Mouse (Mus musculus) heart, postnatal 36 days (tissue): ENCODE data around the gene Inhbe. TPM values are rescaled to one million over a fixed set of nuclear protein-coding genes. Genes with fewer than 3 reads are reported as not detected.

Experiments
- DNase-seq, 2 experiments: peaks; one replicate each; pipeline ENCODE4 v3.0.0; 2021 to 2022
- intact Hi-C: fragments of 180-260 bp; cut with DNase I; formaldehyde crosslinking; loops from one replicate; pipeline ENCODE4 v1.15.1; 2025
- total RNA-seq, 2 experiments: library from RNA; stranded (reverse); gene quantifications; 2 replicates each; pipeline ENCODE4 v1.2.3; 2021

Inhbe gene
- not detected for total RNA-seq

DNA sequence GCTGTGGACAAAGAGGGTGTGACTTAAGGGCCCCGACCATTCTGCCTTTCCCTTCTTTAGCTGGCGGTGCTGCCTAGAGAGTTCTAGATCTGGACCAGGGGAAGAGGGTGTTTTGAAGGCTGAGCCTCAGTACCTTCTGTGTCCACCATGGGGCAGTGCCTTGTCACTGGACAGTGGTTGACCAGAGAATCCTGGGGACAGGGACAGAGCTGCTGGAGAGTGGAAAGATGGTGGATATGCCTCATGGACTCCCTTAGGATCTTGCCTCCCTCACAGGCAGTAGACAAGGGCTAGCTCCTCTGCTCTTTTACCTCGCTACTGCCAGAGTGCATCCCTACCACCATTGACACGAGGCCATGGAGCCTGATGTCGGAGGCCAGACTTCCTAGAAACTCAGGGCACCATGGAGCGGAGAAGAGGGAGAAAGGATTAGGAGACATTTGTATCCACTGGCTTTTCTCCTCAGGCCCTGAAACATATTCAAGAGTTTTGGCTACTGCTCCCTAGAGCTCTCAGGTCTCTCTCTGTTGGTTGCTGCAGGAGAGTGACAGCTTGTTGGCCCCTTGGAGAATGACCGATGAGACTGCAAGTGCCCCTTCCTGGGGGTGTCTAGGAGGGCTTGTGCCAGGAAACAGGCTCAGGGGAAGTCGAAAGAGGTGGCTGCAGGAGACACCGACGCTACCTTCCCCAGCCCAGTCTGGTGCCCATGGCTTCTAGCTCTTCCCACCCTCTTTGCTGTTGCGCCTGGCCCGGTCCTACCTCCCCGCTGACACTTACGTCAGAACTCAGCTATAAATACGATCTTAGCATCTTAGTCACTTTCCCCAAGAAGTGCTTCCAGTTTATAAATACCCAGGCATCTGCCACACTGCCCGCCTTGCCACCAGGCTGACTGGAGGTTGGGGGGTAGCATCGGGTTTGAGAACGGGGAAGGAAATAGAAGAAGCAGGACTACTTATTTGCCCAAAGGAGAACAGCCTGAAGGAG, at the start of gene Inhbe:
Gene Inhbe (minus strand): TSS at position 503 of the 987 bp plus-strand sequence.
- DNase-seq, result peak in 1 of 2 experiments; percentile 22
- intact Hi-C loops, result loop anchor here (5.0 kb wide), 2 partner anchors 83 to 98 kb away; no protein-coding TSS in a partner anchor

DNA sequence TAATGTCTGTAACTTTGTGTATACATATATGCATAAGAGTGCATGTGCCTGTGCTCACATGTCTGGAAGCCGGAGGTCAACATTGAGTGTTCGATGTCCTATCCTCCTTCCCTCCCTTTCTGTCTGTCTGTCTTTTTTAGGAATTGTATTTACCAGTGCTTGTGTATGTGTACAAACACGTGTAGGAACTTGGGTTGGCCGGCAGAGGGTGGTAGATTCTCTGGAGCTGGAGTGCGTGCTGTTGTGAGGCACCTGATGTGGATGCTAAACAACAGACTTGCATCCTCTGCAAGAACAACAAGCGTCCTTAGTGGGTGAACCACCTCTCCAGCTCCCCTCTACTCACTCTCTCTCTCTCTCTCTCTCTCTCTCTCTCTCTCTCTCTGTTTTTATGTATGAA, 37.6 kb upstream of the Inhbe start:
- intact Hi-C loops, result no loop called here
- no peak for DNase-seq

DNA sequence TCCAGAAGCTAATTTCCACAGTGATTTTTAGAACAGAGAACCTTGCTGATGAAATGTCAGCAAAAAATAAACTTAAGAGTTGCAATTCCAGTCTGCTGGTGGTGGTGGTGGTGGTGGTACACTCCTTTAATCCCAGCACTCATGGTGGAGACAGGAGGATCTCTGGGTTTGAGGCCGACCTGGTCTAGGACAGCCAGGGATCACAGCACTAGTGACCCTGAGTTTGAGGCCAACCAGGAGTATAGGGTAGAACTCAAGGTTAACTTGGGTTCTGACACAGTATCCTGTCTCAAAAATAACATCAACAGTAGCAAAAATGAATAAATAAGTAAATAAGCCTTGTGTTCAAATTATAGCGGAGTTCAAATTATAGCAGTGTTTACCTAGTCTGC, 27.5 kb upstream of the Inhbe start:
- no peak for DNase-seq
- intact Hi-C loops, result no loop called here

DNA sequence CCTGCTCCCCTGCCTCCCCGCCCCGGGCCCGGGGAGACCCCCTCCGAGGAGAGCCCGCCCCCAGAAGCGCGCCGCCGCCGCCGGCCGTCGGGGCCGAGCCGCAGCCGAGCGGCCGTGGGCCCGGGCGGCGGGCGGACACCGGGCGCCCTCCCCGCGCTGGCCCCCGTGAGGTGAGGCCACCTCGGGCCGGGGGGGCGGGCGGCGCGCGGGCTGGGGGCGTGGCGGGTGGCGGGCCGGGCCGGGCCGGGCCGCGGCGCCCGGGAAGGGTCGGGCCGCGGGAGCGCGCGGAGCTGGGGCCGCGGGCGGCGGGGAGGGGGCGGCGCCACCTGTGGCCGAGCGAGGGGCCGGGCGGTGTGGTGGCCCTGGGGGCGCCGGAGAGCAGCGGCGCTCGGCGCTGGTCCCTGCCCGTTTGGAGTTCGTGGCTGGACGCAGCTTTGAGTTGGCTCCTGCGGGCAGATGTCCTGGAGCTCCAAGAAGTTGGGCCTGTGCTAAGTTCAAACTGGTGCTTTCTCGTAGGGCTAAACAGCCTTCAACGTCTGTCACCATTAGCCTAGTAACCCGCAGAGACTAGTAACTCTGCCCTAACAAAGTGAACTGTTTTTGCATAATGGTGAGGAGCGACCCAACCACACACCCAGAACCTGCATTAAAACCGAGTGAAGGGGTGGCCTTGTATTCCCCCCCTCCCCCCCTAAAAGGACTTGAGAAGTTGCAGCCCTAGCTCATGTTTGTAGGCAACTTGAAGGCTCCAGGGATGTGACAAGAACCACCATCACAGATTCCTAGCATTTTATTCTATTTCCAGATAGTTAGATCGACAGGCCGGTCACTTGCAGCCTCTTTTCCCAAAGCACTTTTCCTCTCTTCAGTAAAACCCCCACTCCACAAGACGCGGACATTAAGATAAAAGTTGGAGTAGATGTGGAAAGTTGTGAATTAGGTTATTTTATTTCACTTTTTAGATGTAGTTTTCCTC, 26.8 kb upstream of the Inhbe start:
- peak; percentile 70 to 80 for DNase-seq
- intact Hi-C loops, result no loop called here

DNA sequence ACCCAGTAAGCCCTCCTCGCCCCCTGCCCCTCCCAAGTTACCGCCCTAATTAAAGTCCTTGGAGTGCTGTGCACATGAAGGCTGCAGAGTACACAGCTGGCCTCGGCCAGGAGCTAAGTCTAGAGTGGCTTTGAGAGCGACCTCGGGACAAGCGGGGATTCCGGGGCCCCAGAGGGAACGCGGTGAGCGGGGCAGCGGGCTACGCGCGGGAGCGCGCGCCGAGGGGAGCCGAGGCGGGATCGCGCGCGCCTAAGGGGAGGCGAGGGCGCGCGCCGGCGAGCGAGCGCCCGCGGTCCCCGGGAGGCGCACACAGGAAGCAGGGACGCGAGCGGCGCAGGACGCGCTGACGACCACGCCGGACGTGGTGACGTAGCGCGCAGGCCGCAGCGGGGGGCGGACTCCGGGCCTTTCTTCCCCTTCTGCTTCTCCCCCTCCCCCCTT, 26.1 kb upstream of the Inhbe start, which contains the start of gene R3hdm2:
Gene R3hdm2 (plus strand): TSS at position 77 of the 441 bp plus-strand sequence.
- peak; percentile 88 to 90 for DNase-seq
- intact Hi-C loops, result no loop called here

DNA sequence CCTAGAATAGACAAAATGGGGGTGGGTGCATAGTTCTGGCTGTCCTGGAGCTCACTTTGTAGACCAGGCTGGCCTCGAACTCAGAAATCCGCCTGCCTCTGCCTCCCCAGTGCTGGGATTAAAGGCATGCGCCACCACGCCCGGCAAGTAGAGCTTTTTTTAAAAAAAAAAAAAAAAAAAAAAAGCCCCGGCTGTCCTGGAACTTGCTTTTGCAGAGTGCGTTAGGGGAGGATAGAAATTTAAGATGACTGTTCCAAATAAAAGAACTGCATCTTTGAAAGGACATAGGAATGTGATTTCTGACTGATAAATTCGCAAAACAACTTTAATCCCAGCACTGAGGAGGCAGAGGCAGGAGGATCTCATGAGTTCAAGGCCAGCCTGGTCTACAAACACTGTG, 25.4 kb upstream of the Inhbe start:
- DNase-seq, result no peak
- intact Hi-C loops, result no loop called here

DNA sequence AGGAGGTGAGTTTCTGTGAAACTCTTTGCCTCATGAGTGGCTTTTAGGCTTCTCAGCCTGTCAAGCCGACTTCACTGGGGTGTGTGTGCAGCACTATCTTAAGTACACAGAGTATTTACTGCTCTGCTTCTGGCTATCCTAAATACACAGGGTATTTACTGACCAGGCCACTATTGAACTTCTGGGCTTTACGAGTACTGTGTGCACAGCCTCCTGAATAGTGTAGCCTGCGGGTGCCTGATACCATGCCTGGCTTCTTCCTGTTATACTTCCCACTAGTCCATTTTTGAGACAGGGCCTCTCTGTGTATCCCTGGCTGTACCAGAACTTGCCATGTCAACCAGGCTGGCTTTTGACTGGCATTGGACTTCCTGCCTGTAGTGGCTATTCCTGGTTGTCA, 23.5 kb upstream of the Inhbe start:
- intact Hi-C loops, result no loop called here

DNA sequence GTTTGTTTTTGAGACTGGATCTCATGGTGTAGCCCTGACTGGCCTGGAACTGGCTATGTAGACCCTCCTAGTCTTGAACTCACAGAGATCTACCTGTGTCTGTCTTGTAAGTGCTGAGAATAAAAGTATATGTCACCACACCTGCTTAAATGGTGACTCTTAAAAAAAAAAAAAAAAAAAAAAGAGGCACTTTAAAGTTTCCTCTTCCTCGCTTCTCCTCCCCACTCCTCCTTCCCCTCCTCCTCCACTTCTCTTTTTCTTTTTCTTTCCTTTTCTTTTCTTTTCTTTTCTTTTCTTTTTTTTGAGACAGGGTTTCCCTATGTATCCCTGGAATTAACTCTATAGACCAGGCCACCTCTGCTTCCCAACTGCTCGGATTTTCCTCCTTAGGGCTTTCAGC, 16.8 kb upstream of the Inhbe start:
- intact Hi-C loops, result no loop called here
- DNase-seq, result no peak

More for the DNA sequence above, 23.5 kb upstream of the Inhbe start:
- no peak for DNase-seq

DNA sequence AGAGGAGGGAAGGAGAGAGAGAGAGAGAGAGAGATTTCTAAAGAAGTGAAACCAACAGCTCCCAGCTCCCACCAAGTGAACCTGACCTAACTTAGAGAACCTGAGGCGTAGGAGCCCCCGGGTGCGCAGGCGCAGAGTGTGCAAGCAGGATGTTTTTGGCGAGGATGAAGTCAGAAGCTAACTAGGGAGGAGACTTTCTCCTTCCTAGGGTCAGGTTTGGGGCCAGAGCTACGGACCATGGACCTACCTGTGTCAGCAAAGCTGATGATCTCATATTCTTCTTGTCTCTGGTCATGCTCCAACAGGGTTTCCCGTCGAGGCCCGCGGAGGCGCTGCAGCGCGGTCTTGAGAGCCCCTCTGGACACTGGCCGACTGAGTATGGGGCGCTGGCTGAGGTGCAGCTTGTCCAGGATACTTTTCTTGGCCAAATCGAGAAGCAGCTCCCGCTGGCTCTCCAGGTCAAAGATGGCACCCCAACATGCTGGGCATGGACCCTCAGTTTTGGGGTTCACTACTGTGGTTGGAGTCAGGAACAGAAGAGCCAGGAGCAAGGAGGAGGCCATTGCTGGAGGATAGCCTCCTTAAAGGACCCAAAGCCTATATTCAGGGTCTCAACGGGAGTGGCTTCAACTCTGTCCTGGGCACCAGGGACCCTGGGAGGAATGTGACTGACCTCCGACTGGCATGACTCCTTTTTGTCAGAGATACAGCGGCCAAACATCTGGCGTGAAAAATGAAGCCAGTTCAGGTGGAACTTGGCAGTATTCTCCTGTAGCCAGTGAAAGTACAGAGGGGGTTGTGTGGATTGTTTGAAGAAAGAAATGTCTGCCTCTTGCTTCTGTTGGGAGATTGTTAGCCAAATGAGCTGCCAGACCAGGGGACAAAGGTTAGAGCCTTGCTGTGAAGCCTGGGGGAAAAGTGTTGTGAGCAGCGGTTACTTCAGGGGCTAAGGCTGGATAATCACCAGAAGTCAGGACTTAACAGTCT, 15.9 kb upstream of the Inhbe start, which contains the start of gene Inhbc:
Gene Inhbc (minus strand): TSS at position 598 of the 987 bp plus-strand sequence.
- intact Hi-C loops, result no loop called here
- DNase-seq, result no peak

DNA sequence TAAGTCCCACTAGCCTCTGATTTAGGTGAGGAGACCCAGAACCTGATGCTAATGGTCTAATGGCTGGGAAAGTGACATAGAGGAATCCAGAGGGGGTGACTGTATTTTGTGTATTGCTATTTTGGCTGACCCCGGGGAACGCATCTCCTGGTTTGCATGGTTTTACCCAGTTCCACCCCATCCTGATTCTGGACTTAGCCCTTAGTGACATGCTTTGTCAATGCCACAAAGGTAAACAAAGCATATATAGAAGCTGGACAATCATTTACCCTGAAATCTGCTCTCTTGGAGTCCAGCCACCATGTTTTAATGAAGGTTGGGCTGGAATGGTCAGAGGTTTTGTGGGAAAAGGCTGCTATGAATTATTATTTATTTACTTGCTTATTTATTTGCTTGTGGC, 14.1 kb upstream of the Inhbe start:
- DNase-seq, result no peak
- intact Hi-C loops, result no loop called here

DNA sequence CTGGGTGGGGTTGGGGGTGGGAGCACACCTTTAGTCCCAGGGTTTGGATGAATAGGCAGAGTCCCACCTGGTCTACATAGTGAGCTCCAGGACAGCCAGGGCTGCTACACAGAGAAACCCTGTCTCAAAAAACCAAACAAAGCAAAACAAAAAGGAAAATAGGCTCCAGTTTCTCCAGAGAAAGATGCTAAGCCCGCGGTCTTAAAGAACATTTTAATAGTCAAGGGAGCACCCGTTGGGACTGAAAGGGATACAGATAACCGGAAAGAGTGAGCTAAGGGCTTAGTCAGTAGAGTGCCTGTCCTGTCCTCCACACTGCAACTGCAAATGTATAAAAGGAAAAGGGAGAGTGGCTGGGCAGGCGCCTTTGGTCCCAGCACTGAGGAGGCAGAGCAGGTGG, 12.9 kb upstream of the Inhbe start:
- no peak for DNase-seq
- intact Hi-C loops, result no loop called here

DNA sequence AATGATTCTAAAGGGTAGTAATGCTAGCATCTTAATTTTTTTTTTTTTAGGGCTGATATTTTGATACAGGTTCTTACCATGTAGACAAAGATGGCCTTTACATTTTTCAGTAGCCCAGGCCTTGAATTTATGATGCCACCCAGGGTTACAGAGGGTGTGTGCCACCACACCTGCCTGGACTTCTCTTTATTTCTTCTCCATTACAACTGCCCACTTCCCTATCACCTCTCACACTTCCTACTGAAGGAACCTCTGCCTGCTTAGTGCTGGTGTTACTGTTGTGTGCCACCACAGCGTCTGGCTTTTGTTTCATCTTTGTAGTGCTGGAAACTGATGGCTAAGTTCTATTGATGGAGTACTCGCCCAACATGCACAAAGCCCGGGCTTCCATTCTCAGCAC, 6.5 kb upstream of the Inhbe start:
- no peak for DNase-seq
- intact Hi-C loops, result no loop called here

DNA sequence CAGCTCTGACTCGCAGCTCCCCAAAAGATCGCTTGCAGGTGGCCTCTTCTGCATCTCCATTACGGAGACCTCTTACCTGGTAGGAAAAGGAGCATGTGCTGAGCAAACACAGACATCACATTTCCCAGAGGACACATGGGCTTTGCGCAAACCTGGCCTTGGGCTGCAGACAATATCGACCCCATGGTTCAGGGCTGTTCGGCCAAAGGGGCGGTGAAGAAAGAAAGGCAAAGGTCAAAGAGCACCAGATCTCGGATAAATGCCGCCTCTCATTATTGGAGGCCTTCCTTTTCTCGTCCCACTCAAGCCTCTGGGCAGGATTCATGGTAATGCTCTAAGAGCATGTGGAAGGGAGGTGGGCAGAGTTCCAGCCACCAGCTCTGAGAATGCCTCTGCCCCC, 1.1 kb upstream of the Inhbe start:
- no peak for DNase-seq

DNA sequence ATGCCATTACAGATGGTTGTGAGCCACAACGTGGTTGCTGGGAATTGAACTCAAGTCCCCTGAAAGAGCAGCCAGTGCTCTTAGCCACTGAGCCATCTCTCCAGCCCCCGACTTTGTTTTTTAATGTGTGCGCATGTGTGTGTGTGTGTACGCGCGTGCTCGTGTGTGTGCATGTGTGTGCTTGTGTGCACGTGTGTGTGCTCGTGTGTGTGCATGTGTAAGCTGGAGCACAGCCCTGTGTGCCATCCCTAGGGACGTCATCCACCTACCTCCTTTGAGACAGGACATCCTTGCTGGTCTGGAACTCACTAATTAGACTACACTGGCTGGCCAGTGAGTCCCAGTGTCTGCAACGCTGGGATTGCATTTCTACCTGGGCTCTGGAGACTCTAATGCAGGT, 1.4 kb downstream of the Inhbe start:
- intact Hi-C loops, result loop anchor here (5.0 kb wide), 2 partner anchors 85 to 100 kb away; no protein-coding TSS in a partner anchor
- no peak for DNase-seq

More for the DNA sequence above, 1.1 kb upstream of the Inhbe start:
- intact Hi-C loops, result no loop called here

DNA sequence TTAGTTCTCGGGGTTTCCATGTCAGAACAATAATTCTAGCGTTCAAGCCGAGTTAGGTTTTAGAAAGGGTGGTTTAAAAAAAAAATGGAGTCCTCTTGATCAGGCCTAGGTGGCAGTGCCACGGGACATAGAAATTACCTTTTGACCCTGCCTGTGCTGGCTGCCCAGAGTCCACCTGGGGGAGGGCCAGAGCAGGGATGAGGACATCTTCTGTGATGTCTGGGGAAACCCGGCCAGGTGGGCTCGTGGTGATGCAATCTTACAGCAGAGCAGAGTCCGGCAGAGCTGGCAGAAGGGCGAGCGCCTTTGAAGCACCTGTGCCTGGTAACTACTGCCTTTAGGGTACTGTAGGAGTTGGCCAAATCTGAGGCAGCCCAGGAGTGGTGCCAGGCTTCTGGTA, 2.0 kb downstream of the Inhbe start:
- intact Hi-C loops, result loop anchor here (5.0 kb wide), 2 partner anchors 85 to 100 kb away; no protein-coding TSS in a partner anchor
- DNase-seq, result no peak

DNA sequence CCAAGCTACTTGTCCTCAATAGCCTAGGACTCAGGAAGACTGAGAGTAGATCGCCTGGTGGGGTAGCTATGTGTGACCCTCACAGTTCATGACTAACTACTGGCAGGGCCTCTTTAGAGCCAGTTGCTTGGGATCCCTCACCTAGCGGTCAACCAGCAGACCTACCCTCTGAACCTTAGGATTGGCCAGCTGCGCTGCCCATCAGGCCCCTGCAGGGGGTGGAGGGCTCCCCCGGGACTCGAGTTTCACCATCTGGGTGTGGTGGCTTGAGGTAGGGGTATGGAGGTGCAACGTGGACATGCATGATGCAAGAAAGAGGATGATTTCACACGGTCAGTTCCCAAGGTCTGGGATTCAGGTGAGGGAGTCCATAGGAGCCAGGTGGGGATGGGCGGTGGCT, 2.5 kb downstream of the Inhbe start:
- intact Hi-C loops, result loop anchor here (5.0 kb wide), 2 partner anchors 86 to 101 kb away; no protein-coding TSS in a partner anchor
- DNase-seq, result no peak

DNA sequence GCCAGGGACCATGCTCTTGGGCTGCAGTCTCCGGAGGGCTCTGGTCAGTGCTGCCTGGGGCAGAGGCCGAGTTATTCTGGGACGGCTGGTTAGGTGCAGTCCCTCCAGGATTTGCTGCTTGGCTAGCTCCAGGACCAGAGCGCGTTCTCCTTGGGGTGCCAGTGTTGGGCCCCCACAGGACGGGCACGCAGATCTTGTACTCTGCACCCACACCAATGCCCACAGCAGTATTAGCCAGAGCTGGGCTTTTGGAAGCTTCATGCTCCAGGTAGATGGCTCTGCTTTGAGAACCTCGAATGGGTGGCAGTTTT, 3.0 kb downstream of the Inhbe start:
- no peak for DNase-seq
- intact Hi-C loops, result loop anchor here (5.0 kb wide), 2 partner anchors 86 to 101 kb away; no protein-coding TSS in a partner anchor

DNA sequence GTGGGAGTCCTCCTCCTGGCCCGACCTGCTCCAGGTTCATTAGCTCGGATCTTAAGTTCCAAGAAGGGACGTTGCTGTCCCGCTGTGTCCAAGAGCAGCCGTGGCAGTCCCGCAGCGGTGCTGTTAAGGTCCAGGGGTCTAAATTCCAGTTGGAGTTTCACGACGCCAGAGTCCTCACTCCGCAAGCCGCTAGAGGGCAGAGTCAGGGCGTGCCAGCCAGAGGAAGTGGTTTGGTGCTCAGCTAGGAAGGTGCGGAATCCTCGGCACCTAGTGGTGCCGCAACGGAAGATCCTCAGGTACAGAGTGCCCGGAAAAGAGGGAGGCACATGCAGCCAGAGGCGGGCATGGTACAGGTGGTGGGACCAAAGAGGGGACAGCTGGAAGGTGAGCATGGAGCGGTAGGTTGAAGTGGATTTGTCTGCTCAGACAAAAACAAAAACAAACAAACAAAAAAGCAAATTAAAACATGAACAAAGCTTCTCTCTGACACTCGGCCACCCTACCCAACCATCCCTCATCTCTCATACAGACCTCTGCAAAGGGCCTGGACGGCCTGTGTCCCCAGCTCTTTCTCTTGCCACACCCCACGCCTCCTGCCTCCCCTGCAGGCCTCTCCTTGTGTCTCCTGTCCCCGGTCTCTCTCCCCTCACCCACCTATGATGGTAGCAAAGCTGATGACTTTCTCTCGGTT, 3.5 kb downstream of the Inhbe start:
- peak; percentile 55 to 65 for DNase-seq
- intact Hi-C loops, result loop anchor here (5.0 kb wide), 2 partner anchors 87 to 102 kb away; no protein-coding TSS in a partner anchor

DNA sequence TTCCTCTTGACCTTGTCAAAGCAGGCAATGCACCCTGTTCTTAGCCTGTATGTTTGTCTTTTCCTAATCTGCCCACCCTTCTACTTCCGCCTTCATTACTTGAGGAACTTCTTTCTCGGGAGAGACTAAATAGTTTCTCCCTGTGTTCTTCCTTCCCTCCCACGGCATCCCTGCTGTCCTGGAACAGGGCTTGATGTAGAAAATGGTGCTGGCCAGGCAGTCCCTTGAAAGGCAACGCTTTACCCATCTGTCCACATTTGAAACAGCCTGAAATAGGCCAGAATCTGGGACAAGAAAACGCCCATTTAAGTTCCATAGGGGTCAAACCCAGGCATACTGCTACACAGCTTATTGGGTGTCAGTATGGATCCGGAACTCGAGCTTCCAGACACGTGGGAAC, 4.4 kb downstream of the Inhbe start:
- intact Hi-C loops, result loop anchor here (5.0 kb wide), 2 partner anchors 87 to 102 kb away; no protein-coding TSS in a partner anchor
- DNase-seq, result no peak
